Mouse (Mus musculus) cerebellum, adult 18-20 months (tissue): ENCODE measurements around the gene Map6d1.

Experiments used
- DNase-seq, 2 experiments: peaks; one replicate each; pipeline ENCODE4 v3.0.0; 2021

The Map6d1 gene

GRCm38 (mm10) chr16:20240468-20241414 is at the start of gene Map6d1:
Map6d1 (minus strand) TSS chr16:20241358.
- DNase-seq: peak; percentile 79 to 89

- no peak for DNase-seq
Measured at GRCm38 (mm10) chr16:20280238-20280637, 39.1 kb upstream of the Map6d1 start.

GRCm38 (mm10) chr16:20279395-20279794 is 38.2 kb upstream of the Map6d1 start:
- DNase-seq: no peak

GRCm38 (mm10) chr16:20272994-20273393 is 31.8 kb upstream of the Map6d1 start:
- no peak for DNase-seq

- no peak for DNase-seq
Measured at GRCm38 (mm10) chr16:20271339-20271738, 30.2 kb upstream of the Map6d1 start.

- DNase-seq: no peak
Measured at GRCm38 (mm10) chr16:20265089-20265488, 23.9 kb upstream of the Map6d1 start.

- no peak for DNase-seq
Measured at GRCm38 (mm10) chr16:20257926-20258325, 16.8 kb upstream of the Map6d1 start.

GRCm38 (mm10) chr16:20248442-20249174 is 7.5 kb upstream of the Map6d1 start:
- no peak for DNase-seq

GRCm38 (mm10) chr16:20247103-20247502 is 5.9 kb upstream of the Map6d1 start:
- DNase-seq: no peak

GRCm38 (mm10) chr16:20238646-20239045 is 2.5 kb downstream of the Map6d1 start:
- peak in 1 of 2 experiments; percentile 17 for DNase-seq

- peak; percentile 54 to 55 for DNase-seq
Measured at GRCm38 (mm10) chr16:20237426-20237825, 3.7 kb downstream of the Map6d1 start.

- DNase-seq: no peak
Measured at GRCm38 (mm10) chr16:20234406-20234805, 6.8 kb downstream of the Map6d1 start.

GRCm38 (mm10) chr16:20228167-20228566 is 13.0 kb downstream of the Map6d1 start:
- no peak for DNase-seq

GRCm38 (mm10) chr16:20227504-20227903 is 13.7 kb downstream of the Map6d1 start:
- no peak for DNase-seq

GRCm38 (mm10) chr16:20226676-20227075 is 14.5 kb downstream of the Map6d1 start:
- no peak for DNase-seq

GRCm38 (mm10) chr16:20222726-20223125 is 18.4 kb downstream of the Map6d1 start:
- no peak for DNase-seq

GRCm38 (mm10) chr16:20213591-20214226 is 27.4 kb downstream of the Map6d1 start:
- DNase-seq: peak; percentile 64 to 68

- DNase-seq: no peak
Measured at GRCm38 (mm10) chr16:20199501-20200201, 41.5 kb downstream of the Map6d1 start.

- DNase-seq: no peak
Measured at GRCm38 (mm10) chr16:20196962-20197361, 44.2 kb downstream of the Map6d1 start.

- no peak for DNase-seq
Measured at GRCm38 (mm10) chr16:20195546-20195945, 45.6 kb downstream of the Map6d1 start.

- no peak for DNase-seq
Measured at GRCm38 (mm10) chr16:20192043-20192442, 49.1 kb downstream of the Map6d1 start.

- no peak for DNase-seq
Measured at GRCm38 (mm10) chr16:20191161-20191882, 49.8 kb downstream of the Map6d1 start.
